Mouse (Mus musculus): ENCODE results near the gene Timm44. TPM values are rescaled to one million over a fixed set of nuclear protein-coding genes. Genes with fewer than 3 reads are reported as not detected.

Gene Timm44
- polyA plus RNA-seq, 1 experiment, result 45.6 TPM

- Histone ChIP-seq H3K4me2 (ENCODE audit: low read depth) (no peak overlapping the region), H3K79me2 (ENCODE audit: control insufficient read depth, insufficient read depth) (no peaks in the 10 kb centered on the region), H3K4me3 (no peak overlapping the region), H3K36me3 (ENCODE audit: control insufficient read depth, insufficient read depth) (peaks cover under 1% of the 10 kb centered on the region), H3ac (ENCODE audit: control insufficient read depth, insufficient read length) (no peak overlapping the region), H3K27me3 (ENCODE audit: control insufficient read depth, insufficient read depth, insufficient read length) (no peaks in the 10 kb centered on the region)
- TF ChIP-seq USF1 (IDR thresholded peaks at IDR 0.05; ENCODE audit: low read depth), result no peak
- peak; percentile 63 for TF ChIP-seq POLR2AphosphoS2 (IDR thresholded peaks at IDR 0.05; ENCODE audit: insufficient read length, low read depth)
- no peak for TF ChIP-seq TCF3 (IDR thresholded peaks at IDR 0.05; ENCODE audit: insufficient read length, low read depth)
Observed at GRCm38 (mm10) chr8:4250306-4250970, 25.3 kb downstream of the Timm44 start.

- peaks cover 5% of the 10 kb centered on the region for H3K36me3 ChIP-seq (ENCODE audit: control insufficient read depth, insufficient read depth)
Observed at GRCm38 (mm10) chr8:4249213-4249612, 26.5 kb downstream of the Timm44 start.

GRCm38 (mm10) chr8:4247951-4248540 lies 27.7 kb downstream of the Timm44 start, which contains the start of gene Tgfbr3l:
Gene Tgfbr3l, plus strand, starts transcription at chr8:4248214.
- TF ChIP-seq TCF12 (IDR thresholded peaks at IDR 0.05; ENCODE audit: insufficient read depth, poor library complexity, severe bottlenecking) (no peak), SRF (IDR thresholded peaks at IDR 0.05; ENCODE audit: control insufficient read depth, insufficient read length, low read depth) (no peak), MYOG (IDR thresholded peaks at IDR 0.05; ENCODE audit: control insufficient read depth in 1 of 3, insufficient read depth in 1 of 3, insufficient read length in 2 of 3, low read depth in 2 of 3) (no peak), E2F4 (IDR thresholded peaks at IDR 0.05; ENCODE audit: insufficient read depth) (no peak), MAX (IDR thresholded peaks at IDR 0.05; ENCODE audit: low read depth) (no peak), USF1 (IDR thresholded peaks at IDR 0.05; ENCODE audit: low read depth) (no peak), POLR2A (IDR thresholded peaks at IDR 0.05; ENCODE audit: insufficient read length, low read depth) (peak; percentile 16), CEBPB (IDR thresholded peaks at IDR 0.05; ENCODE audit: insufficient read depth, poor library complexity, severe bottlenecking) (no peak), REST (IDR thresholded peaks at IDR 0.05; ENCODE audit: insufficient read depth, insufficient read length) (no peak)
- H3K27me3 ChIP-seq (ENCODE audit: control insufficient read depth, insufficient read depth, insufficient read length), result no peaks in the 10 kb centered on the region
- H3ac ChIP-seq (ENCODE audit: control insufficient read depth, insufficient read length), result no peak within 1 kb of the TSS
- no peak within 1 kb of the TSS for H3K4me3 ChIP-seq
- no peaks in the 10 kb centered on the region for H3K79me2 ChIP-seq (ENCODE audit: control insufficient read depth, insufficient read depth)
- no peak within 1 kb of the TSS for H3K4me2 ChIP-seq (ENCODE audit: low read depth)
- H3K36me3 ChIP-seq (ENCODE audit: control insufficient read depth, insufficient read depth), result peaks cover 5% of the 10 kb centered on the region

More at GRCm38 (mm10) chr8:4249213-4249612, 26.5 kb downstream of the Timm44 start:
- no peak overlapping the region for H3K4me3 ChIP-seq
- no peak overlapping the region for H3ac ChIP-seq (ENCODE audit: control insufficient read depth, insufficient read length)
- H3K4me2 ChIP-seq (ENCODE audit: low read depth), result no peak overlapping the region
- H3K27me3 ChIP-seq (ENCODE audit: control insufficient read depth, insufficient read depth, insufficient read length), result no peaks in the 10 kb centered on the region
- TF ChIP-seq REST (IDR thresholded peaks at IDR 0.05; ENCODE audit: insufficient read depth, insufficient read length), result no peak
- no peak for TF ChIP-seq TCF3 (IDR thresholded peaks at IDR 0.05; ENCODE audit: insufficient read length, low read depth)
- no peak for TF ChIP-seq E2F4 (IDR thresholded peaks at IDR 0.05; ENCODE audit: insufficient read depth)
- TF ChIP-seq CEBPB (IDR thresholded peaks at IDR 0.05; ENCODE audit: insufficient read depth, poor library complexity, severe bottlenecking), result no peak
- TF ChIP-seq POLR2AphosphoS2 (IDR thresholded peaks at IDR 0.05; ENCODE audit: insufficient read length, low read depth), result no peak
- no peak for TF ChIP-seq USF1 (IDR thresholded peaks at IDR 0.05; ENCODE audit: low read depth)
- no peak for TF ChIP-seq MYOG (IDR thresholded peaks at IDR 0.05; ENCODE audit: control insufficient read depth in 1 of 3, insufficient read depth in 1 of 3, insufficient read length in 2 of 3, low read depth in 2 of 3)
- TF ChIP-seq TCF12 (IDR thresholded peaks at IDR 0.05; ENCODE audit: insufficient read depth, poor library complexity, severe bottlenecking), result no peak
- no peak for TF ChIP-seq POLR2A (IDR thresholded peaks at IDR 0.05; ENCODE audit: insufficient read length, low read depth)
- TF ChIP-seq MYOD1 (IDR thresholded peaks at IDR 0.05; ENCODE audit: control insufficient read depth in 1 of 3, insufficient read length in 2 of 3, low read depth in 2 of 3), result no peak
- no peak for TF ChIP-seq SRF (IDR thresholded peaks at IDR 0.05; ENCODE audit: control insufficient read depth, insufficient read length, low read depth)
- TF ChIP-seq MAX (IDR thresholded peaks at IDR 0.05; ENCODE audit: low read depth), result no peak
- H3K79me2 ChIP-seq (ENCODE audit: control insufficient read depth, insufficient read depth), result no peaks in the 10 kb centered on the region

GRCm38 (mm10) chr8:4247241-4247640 lies 28.5 kb downstream of the Timm44 start:
- TF ChIP-seq SRF (IDR thresholded peaks at IDR 0.05; ENCODE audit: control insufficient read depth, insufficient read length, low read depth), result no peak
- no peak for TF ChIP-seq USF1 (IDR thresholded peaks at IDR 0.05; ENCODE audit: low read depth)
- TF ChIP-seq POLR2A (IDR thresholded peaks at IDR 0.05; ENCODE audit: insufficient read length, low read depth), result no peak
- Histone ChIP-seq H3K4me3 (no peak overlapping the region), H3K36me3 (ENCODE audit: control insufficient read depth, insufficient read depth) (peaks cover 5% of the 10 kb centered on the region), H3K27me3 (ENCODE audit: control insufficient read depth, insufficient read depth, insufficient read length) (no peaks in the 10 kb centered on the region), H3K79me2 (ENCODE audit: control insufficient read depth, insufficient read depth) (no peaks in the 10 kb centered on the region), H3K4me2 (ENCODE audit: low read depth) (no peak overlapping the region), H3ac (ENCODE audit: control insufficient read depth, insufficient read length) (no peak overlapping the region)

GRCm38 (mm10) chr8:4245737-4246136 lies 30.0 kb downstream of the Timm44 start:
- no peak overlapping the region for H3K4me3 ChIP-seq
- no peak overlapping the region for H3ac ChIP-seq (ENCODE audit: control insufficient read depth, insufficient read length)
- H3K36me3 ChIP-seq (ENCODE audit: control insufficient read depth, insufficient read depth), result peaks cover 11% of the 10 kb centered on the region
- H3K4me2 ChIP-seq (ENCODE audit: low read depth), result no peak overlapping the region
- TF ChIP-seq MAX (IDR thresholded peaks at IDR 0.05; ENCODE audit: low read depth), result no peak
- TF ChIP-seq SRF (IDR thresholded peaks at IDR 0.05; ENCODE audit: control insufficient read depth, insufficient read length, low read depth), result no peak
- TF ChIP-seq POLR2A (IDR thresholded peaks at IDR 0.05; ENCODE audit: insufficient read length, low read depth), result no peak
- no peak for TF ChIP-seq USF1 (IDR thresholded peaks at IDR 0.05; ENCODE audit: low read depth)
- TF ChIP-seq TCF12 (IDR thresholded peaks at IDR 0.05; ENCODE audit: insufficient read depth, poor library complexity, severe bottlenecking), result no peak
- TF ChIP-seq TCF3 (IDR thresholded peaks at IDR 0.05; ENCODE audit: insufficient read length, low read depth), result no peak
- TF ChIP-seq REST (IDR thresholded peaks at IDR 0.05; ENCODE audit: insufficient read depth, insufficient read length), result no peak
- TF ChIP-seq E2F4 (IDR thresholded peaks at IDR 0.05; ENCODE audit: insufficient read depth), result no peak
- TF ChIP-seq CEBPB (IDR thresholded peaks at IDR 0.05; ENCODE audit: insufficient read depth, poor library complexity, severe bottlenecking), result no peak
- no peak for TF ChIP-seq POLR2AphosphoS2 (IDR thresholded peaks at IDR 0.05; ENCODE audit: insufficient read length, low read depth)
- TF ChIP-seq MYOG (IDR thresholded peaks at IDR 0.05; ENCODE audit: control insufficient read depth in 1 of 3, insufficient read depth in 1 of 3, insufficient read length in 2 of 3, low read depth in 2 of 3), result no peak
- no peak for TF ChIP-seq MYOD1 (IDR thresholded peaks at IDR 0.05; ENCODE audit: control insufficient read depth in 1 of 3, insufficient read length in 2 of 3, low read depth in 2 of 3)
- peaks cover 13% of the 10 kb centered on the region for H3K79me2 ChIP-seq (ENCODE audit: control insufficient read depth, insufficient read depth)
- no peaks in the 10 kb centered on the region for H3K27me3 ChIP-seq (ENCODE audit: control insufficient read depth, insufficient read depth, insufficient read length)

Data from myocyte (in vitro differentiated cells).